Mouse (Mus musculus) hindbrain, embryonic 14.5 days (tissue): ENCODE measurements around the gene Enox1. TPM values are rescaled to one million over a fixed set of nuclear protein-coding genes. Genes with fewer than 3 reads are reported as not detected.

ENCODE experiments used
- ATAC-seq: fragments of 200-750 bp; cut with Nextera tagmentation; 2 replicates; pipeline ENCODE4 v1.8.0; 2017; ENCODE audit warnings: moderate number of reproducible peaks, mild to moderate bottlenecking, moderate TSS enrichment, moderate library complexity; ENCODE audit not compliant: low FRiP score
- DNase-seq: peaks from one replicate; pipeline ENCODE4 v3.0.0-alpha.2; 2015; ENCODE audit warnings: low spot score
- H3K27ac ChIP-seq: fragments of 300-500 bp; sonication (generic); 2 replicates; pipeline ENCODE4 v1.5.1; 2014; ENCODE audit warnings: mild to moderate bottlenecking, moderate library complexity
- H3K27me3 ChIP-seq: fragments of 300-500 bp; sonication (generic); 2 replicates; pipeline ENCODE4 v1.6.1; 2014; ENCODE audit warnings: mild to moderate bottlenecking, low read length, mixed read lengths; ENCODE audit not compliant: control insufficient read depth, insufficient read depth
- H3K36me3 ChIP-seq: fragments of 300-500 bp; sonication (generic); replicated peaks from 2 replicates; pipeline ENCODE4 v1.6.1; 2014; ENCODE audit not compliant: control insufficient read depth, insufficient read depth
- H3K4me1 ChIP-seq: fragments of 300-500 bp; sonication (generic); replicated peaks from 2 replicates; pipeline ENCODE4 v1.6.1; 2014; ENCODE audit warnings: antibody characterized with exemption, low read length, mixed read lengths; ENCODE audit not compliant: control insufficient read depth, insufficient read depth
- H3K4me2 ChIP-seq: fragments of 300-500 bp; sonication (generic); replicated peaks from 2 replicates; pipeline ENCODE4 v1.6.1; 2014; ENCODE audit warnings: mild to moderate bottlenecking, moderate library complexity
- H3K4me3 ChIP-seq: fragments of 300-500 bp; sonication (generic); replicated peaks from 2 replicates; pipeline ENCODE4 v1.5.1; 2014; ENCODE audit warnings: mild to moderate bottlenecking, low read length
- H3K9ac ChIP-seq: fragments of 300-500 bp; sonication (generic); 2 replicates; pipeline ENCODE4 v1.6.1; 2014
- H3K9me3 ChIP-seq: fragments of 300-500 bp; sonication (generic); 2 replicates; pipeline ENCODE4 v1.6.1; 2016; ENCODE audit warnings: low read length; ENCODE audit not compliant: control insufficient read depth
- WGBS: fragments of 180-500 bp; shearing (Covaris S2); extraction: QIAGEN DNeasy Blood & Tissue Kit; methylation state at CpG from one replicate; pipeline ENCODE4 v1.1.7; 2014; 5-methylcytosine and 5-hydroxymethylcytosine counted together
- polyA plus RNA-seq: library from polyadenylated mRNA; unstranded; fragments of >200 nt; fragmentation: Nextera tagmentation; extraction: Ambion mirVana; gene quantifications from 2 replicates; pipeline ENCODE4 v1.2.1, GENCODE M21; 2014

Gene Enox1
- polyA plus RNA-seq, 1 experiment from 2014 or later, result 30.2 TPM

GRCm38 (mm10) chr14:77708354-77709150, 552.0 kb downstream of the Enox1 start:
- Histone ChIP-seq H3K4me3 (no peak overlapping the region), H3K9ac (no peak overlapping the region), H3K27ac (no peak overlapping the region), H3K4me1 (no peaks in the 10 kb centered on the region), H3K4me2 (no peak overlapping the region), H3K27me3 (no peaks in the 10 kb centered on the region), H3K9me3 (no peaks in the 10 kb centered on the region), H3K36me3 (no peaks in the 10 kb centered on the region)
- no peak for ATAC-seq
- no peak for DNase-seq
- WGBS, result 57% methylated on average over 12 of the region's 12 CpGs

DNA sequence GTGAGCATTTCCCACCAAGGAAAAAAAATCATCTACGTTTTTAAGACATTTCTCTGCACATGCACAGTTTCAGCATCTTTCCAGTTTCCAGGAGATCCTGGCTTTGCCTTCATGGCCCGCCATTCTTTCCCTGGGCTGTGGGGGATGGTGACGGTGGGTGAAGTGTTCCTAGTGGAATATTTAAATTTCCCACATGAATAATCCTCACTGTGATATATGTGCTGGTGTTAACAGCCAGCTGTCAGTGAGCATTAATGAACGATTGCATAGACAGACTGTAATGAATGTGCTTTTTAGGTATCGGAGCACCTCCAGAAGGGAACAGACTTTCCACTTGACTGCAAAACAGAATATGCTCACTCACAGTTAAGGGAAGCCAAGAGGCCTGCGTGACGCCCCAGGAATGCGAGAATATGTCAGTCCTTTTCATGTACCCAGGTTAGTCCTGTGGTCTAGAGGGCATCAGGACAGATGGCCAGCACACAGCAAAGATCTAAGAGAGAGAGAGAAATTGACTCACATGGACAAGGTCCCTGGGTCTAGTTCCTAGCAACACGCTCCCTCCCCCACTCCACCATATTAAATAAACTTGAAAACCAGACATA, 558.5 kb downstream of the Enox1 start:
- H3K4me1 ChIP-seq, result peaks cover 5% of the 10 kb centered on the region; the same call in 1 of the 2 replicates
- no peak overlapping the region for H3K27ac ChIP-seq
- ATAC-seq, result no peak
- no peak for DNase-seq
- H3K27me3 ChIP-seq, result no peaks in the 10 kb centered on the region
- H3K4me2 ChIP-seq, result no peak overlapping the region
- H3K4me3 ChIP-seq, result no peak overlapping the region
- H3K36me3 ChIP-seq, result no peaks in the 10 kb centered on the region
- H3K9me3 ChIP-seq, result no peaks in the 10 kb centered on the region
- 62% methylated on average over 9 of the region's 9 CpGs for WGBS
- H3K9ac ChIP-seq, result no peak overlapping the region

- no peak overlapping the region for H3K9ac ChIP-seq
- DNase-seq (no peak), ATAC-seq (no peak)
- no peak overlapping the region for H3K27ac ChIP-seq
- no peaks in the 10 kb centered on the region for H3K27me3 ChIP-seq
- H3K4me2 ChIP-seq, result no peak overlapping the region
- H3K4me3 ChIP-seq, result no peak overlapping the region
- peaks cover 5% of the 10 kb centered on the region; the same call in 1 of the 2 replicates for H3K36me3 ChIP-seq
- peaks cover 5% of the 10 kb centered on the region; the same call in 1 of the 2 replicates for H3K4me1 ChIP-seq
- no peaks in the 10 kb centered on the region for H3K9me3 ChIP-seq
- WGBS, result 85% methylated on average over 5 of the region's 5 CpGs
These were observed 560.4 kb downstream of the Enox1 start for GRCm38 (mm10) chr14:77716981-77717380.

- Histone ChIP-seq H3K27me3 (no peaks in the 10 kb centered on the region), H3K4me2 (no peak overlapping the region), H3K9ac (no peak overlapping the region), H3K9me3 (no peaks in the 10 kb centered on the region), H3K4me1 (peaks cover 5% of the 10 kb centered on the region; the same call in 1 of the 2 replicates), H3K27ac (no peak overlapping the region), H3K4me3 (no peak overlapping the region), H3K36me3 (peaks cover 5% of the 10 kb centered on the region; the same call in 1 of the 2 replicates)
- 73% methylated on average over 8 of the region's 8 CpGs for WGBS
- DNase-seq, result no peak
- no peak for ATAC-seq
These were observed 562.3 kb downstream of the Enox1 start for GRCm38 (mm10) chr14:77718814-77719213.

- Histone ChIP-seq H3K4me2 (no peak overlapping the region), H3K36me3 (no peaks in the 10 kb centered on the region), H3K27ac (no peak overlapping the region), H3K9me3 (no peaks in the 10 kb centered on the region), H3K4me1 (no peaks in the 10 kb centered on the region), H3K4me3 (no peak overlapping the region), H3K9ac (no peak overlapping the region), H3K27me3 (no peaks in the 10 kb centered on the region)
- WGBS, result 79% methylated on average over 3 of the region's 3 CpGs
- no peak for ATAC-seq
- no peak for DNase-seq
These were observed 581.5 kb downstream of the Enox1 start for GRCm38 (mm10) chr14:77738056-77738455.

- no peaks in the 10 kb centered on the region for H3K36me3 ChIP-seq
- H3K4me2 ChIP-seq, result no peak overlapping the region
- no peaks in the 10 kb centered on the region for H3K9me3 ChIP-seq
- DNase-seq (no peak), ATAC-seq (0 out of 2 replicates have a peak, but pooled peaks have one; percentile 24)
- no peak overlapping the region for H3K9ac ChIP-seq
- no peak overlapping the region for H3K27ac ChIP-seq
- no peaks in the 10 kb centered on the region for H3K4me1 ChIP-seq
- no peak overlapping the region for H3K4me3 ChIP-seq
- 82% methylated on average over 7 of the region's 7 CpGs for WGBS
- H3K27me3 ChIP-seq, result no peaks in the 10 kb centered on the region
These were observed 582.3 kb downstream of the Enox1 start for GRCm38 (mm10) chr14:77738751-77739365.

- no peak overlapping the region for H3K4me2 ChIP-seq
- no peak overlapping the region for H3K27ac ChIP-seq
- H3K4me1 ChIP-seq, result no peaks in the 10 kb centered on the region
- H3K27me3 ChIP-seq, result no peaks in the 10 kb centered on the region
- H3K36me3 ChIP-seq, result no peaks in the 10 kb centered on the region
- H3K9me3 ChIP-seq, result no peaks in the 10 kb centered on the region
- ATAC-seq (no peak), DNase-seq (no peak)
- H3K9ac ChIP-seq, result no peak overlapping the region
- H3K4me3 ChIP-seq, result no peak overlapping the region
These were observed 582.8 kb downstream of the Enox1 start for GRCm38 (mm10) chr14:77739376-77739775.

- no peak overlapping the region for H3K27ac ChIP-seq
- 96% methylated on average over 5 of the region's 5 CpGs for WGBS
- H3K4me3 ChIP-seq, result no peak overlapping the region
- H3K36me3 ChIP-seq, result no peaks in the 10 kb centered on the region
- H3K4me1 ChIP-seq, result no peaks in the 10 kb centered on the region
- no peaks in the 10 kb centered on the region for H3K9me3 ChIP-seq
- DNase-seq, result no peak
- ATAC-seq, result no peak
- no peak overlapping the region for H3K4me2 ChIP-seq
- no peaks in the 10 kb centered on the region for H3K27me3 ChIP-seq
- H3K9ac ChIP-seq, result no peak overlapping the region
These were observed 588.2 kb downstream of the Enox1 start for GRCm38 (mm10) chr14:77744638-77745240.

DNA sequence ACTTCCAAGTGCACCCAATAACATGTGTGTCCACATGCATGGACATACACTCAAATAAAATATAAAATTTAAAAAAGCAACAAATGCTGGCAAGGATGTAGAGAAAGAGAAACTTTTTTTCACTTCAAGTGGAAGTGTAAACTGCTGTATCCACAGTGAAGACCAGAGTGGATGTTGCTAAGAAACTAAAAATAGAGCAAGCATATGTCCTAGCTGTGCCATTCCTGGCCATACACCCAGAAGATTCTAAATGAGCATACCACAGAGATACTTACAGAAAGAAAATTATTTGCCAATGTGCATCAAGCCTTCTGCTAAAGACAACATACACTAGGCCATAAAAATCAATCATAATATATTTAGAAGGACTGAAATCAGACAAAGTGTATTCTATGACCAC, 592.4 kb downstream of the Enox1 start:
- H3K4me2 ChIP-seq, result no peak overlapping the region
- H3K36me3 ChIP-seq, result no peaks in the 10 kb centered on the region
- ATAC-seq (no peak), DNase-seq (no peak)
- H3K27me3 ChIP-seq, result no peaks in the 10 kb centered on the region
- no peaks in the 10 kb centered on the region for H3K9me3 ChIP-seq
- no peaks in the 10 kb centered on the region for H3K4me1 ChIP-seq
- H3K4me3 ChIP-seq, result no peak overlapping the region
- H3K27ac ChIP-seq, result no peak overlapping the region
- H3K9ac ChIP-seq, result no peak overlapping the region
